Mouse (Mus musculus) cortical plate, adult 2 months (tissue): ENCODE measurements around the gene Gcnt7.

Experiments used
- CTCF ChIP-seq: fragments of 200-500 bp; IDR thresholded peaks from 2 replicates; pipeline ENCODE4 v1.5.1; 2011; ENCODE audit warnings: mild to moderate bottlenecking, control low read depth, low read length; ENCODE audit not compliant: insufficient read depth; ENCODE audit errors: extremely low read depth
- POLR2A ChIP-seq: fragments of 200-500 bp; IDR thresholded peaks from 2 replicates; pipeline ENCODE4 v1.6.1; 2011; ENCODE audit warnings: mild to moderate bottlenecking, low read length, control low read depth; ENCODE audit not compliant: insufficient read depth; ENCODE audit errors: extremely low read depth

DNA sequence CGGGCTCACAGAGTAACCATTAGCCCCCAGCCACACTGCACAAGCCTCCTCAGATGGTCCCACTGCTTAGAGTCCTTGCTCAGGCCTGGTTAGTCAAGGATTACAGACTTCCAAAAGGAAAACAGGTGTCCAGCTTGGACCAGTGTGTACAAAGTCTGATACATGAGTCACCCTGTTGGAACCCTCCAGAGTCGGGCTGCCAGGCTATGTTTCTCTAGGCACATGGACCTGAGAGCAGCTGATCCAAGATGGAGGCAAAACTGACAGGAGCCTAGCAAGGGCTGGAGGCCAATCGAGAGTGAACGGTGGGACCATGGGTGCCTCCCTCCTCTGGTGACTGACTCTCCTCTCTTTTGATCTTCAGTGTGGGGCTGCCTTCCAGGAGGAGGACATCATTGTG, 4.4 kb upstream of the Gcnt7 start:
- no peak for TF ChIP-seq POLR2A
- no peak for TF ChIP-seq CTCF
